Mouse (Mus musculus) liver, embryonic 14.5 days (tissue): Measurements from ENCODE around the gene Sh3rf1.

Source experiments
- CTCF ChIP-seq: IDR thresholded peaks from 2 replicates; pipeline ENCODE4 v1.5.1; 2016; ENCODE audit warnings: antibody characterized with exemption, low read depth, control low read depth
- EP300 ChIP-seq: IDR thresholded peaks from 2 replicates; pipeline ENCODE4 v1.6.1; 2016; ENCODE audit warnings: antibody characterized with exemption, low read depth

DNA sequence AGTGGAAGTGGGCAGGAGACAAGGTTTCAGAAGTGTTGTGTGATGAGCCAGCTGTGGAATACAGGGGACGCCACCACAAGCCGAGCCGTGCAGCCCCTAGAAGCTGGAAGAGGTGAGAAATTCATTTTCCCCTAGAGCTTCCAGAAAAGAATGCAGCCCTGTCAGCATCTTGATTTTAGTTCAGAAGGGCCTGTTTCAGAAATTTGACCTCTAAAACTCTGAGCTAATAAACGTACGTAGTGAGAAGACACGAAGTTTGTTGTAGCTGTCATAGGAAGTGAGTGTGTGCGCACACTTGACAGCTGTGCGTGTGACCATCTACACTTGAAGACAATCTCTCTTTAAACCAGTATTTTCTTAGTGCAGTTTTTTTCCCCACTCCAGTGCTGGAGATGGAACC lies 44.0 kb downstream of the Sh3rf1 start:
- TF ChIP-seq CTCF (no peak), EP300 (no peak)
